Mouse (Mus musculus) E14TG2a.4 (cell line): ENCODE measurements around the gene Chst13.

Experiments
- CTCF ChIP-seq: conservative IDR thresholded peaks from 2 replicates; pipeline ENCODE4 v1.5.1; 2014; ENCODE audit warnings: low read length
- NANOG ChIP-seq: IDR thresholded peaks from 2 replicates; pipeline ENCODE4 v1.6.1; 2014; ENCODE audit warnings: borderline replicate concordance, low read length, mixed read lengths
- POU5F1 ChIP-seq: IDR thresholded peaks from 2 replicates; pipeline ENCODE4 v1.6.1; 2014; ENCODE audit warnings: low read length, borderline replicate concordance

DNA sequence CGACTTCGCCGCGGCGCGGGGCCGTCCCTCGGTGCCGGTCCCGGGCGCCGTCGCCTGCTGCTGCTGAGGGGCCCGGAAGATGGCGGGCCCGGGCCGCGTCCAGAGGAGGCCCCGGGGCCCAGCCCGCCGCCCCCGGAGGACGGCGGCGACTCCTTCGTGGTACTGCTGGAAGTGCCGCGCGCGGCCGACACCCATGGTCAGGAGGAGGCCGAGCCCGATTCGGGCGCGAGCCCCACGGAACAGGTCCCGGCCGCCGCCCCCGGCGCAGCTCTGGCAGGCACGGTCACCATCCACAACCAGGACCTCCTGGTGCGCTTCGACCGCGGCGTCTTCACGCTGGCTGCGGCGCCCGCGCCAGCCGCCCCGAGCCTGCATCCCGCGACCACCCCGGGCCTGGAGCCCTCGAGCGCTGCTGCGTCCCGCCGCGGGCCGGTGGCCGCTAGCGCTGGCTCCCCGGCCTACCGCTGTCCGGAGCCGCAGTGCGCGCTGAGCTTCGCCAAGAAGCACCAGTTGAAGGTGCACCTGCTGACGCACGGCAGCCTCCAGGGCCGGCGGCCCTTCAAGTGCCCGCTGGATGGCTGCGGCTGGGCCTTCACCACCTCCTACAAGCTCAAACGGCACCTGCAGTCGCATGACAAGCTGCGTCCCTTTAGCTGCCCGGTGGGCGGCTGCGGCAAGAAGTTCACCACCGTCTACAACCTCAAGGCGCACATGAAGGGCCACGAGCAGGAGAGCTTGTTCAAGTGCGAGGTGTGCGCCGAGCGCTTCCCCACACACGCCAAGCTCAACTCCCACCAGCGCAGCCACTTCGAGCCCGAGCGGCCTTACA lies 45.0 kb upstream of the Chst13 start:
- TF ChIP-seq CTCF (no peak), POU5F1 (no peak), NANOG (no peak)
